Mouse (Mus musculus): Measurements from ENCODE around the gene Fcgr3.

DNA sequence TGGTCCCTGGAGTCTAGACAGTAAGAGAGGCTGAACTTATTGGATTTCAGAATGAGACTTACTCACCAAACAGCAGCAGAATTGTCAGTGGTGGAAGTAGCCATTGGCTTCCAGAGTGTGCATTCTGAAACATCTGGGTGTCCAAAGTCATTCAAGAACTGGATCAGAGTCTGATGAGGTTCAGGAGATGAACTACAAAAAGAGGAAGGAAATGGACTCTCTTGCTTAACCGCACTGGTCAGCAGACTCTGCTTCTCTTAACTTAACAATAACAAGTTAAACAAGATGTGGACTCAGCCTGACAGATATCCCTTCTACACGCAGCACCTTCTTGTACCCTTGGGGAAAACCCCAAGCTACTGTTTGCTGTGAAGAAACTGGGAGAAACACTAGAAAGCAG, 5.5 kb downstream of the Fcgr3 start:
- TF ChIP-seq USF1 (IDR thresholded peaks at IDR 0.05; ENCODE audit: low read depth): no peak
- no peak for TF ChIP-seq CTCF (IDR thresholded peaks at IDR 0.05; ENCODE audit: control insufficient read depth, insufficient read depth, insufficient read length)
- TF ChIP-seq CEBPB (IDR thresholded peaks at IDR 0.05; ENCODE audit: low read depth): no peak
- no peak for TF ChIP-seq MYOG (IDR thresholded peaks at IDR 0.05; ENCODE audit: control insufficient read depth, extremely low read depth, insufficient read length)
- no peak for TF ChIP-seq MYOD1 (IDR thresholded peaks at IDR 0.05; ENCODE audit: control insufficient read depth, insufficient read length, low read depth)

All from C2C12 (cell line).